Mouse (Mus musculus) urinary bladder, adult 18-20 months (tissue): ENCODE measurements around the gene Tigd4.
"Not testable (repeated sequence)": the region's sequence is repeated elsewhere in the genome, so short reads cannot be mapped to it uniquely, and the experiment has no call there.

Experiments
- DNase-seq, 2 experiments: peaks; one replicate each; pipeline ENCODE4 v3.0.0; 2022; ENCODE audit warnings: low spot score in 2 of 2, mixed read lengths in 2 of 2

Gene Tigd4

GRCm38 (mm10) chr3:84593274-84593673 lies at the start of gene Tigd4:
Tigd4 (plus strand) TSS chr3:84593574.
- DNase-seq: no peak

GRCm38 (mm10) chr3:84547177-84547576 lies 46.2 kb upstream of the Tigd4 start:
- DNase-seq: no peak

- no peak for DNase-seq
These were observed 37.6 kb upstream of the Tigd4 start for GRCm38 (mm10) chr3:84555780-84556179.

- DNase-seq: no peak
These were observed 35.1 kb upstream of the Tigd4 start for GRCm38 (mm10) chr3:84558301-84558700.

GRCm38 (mm10) chr3:84562911-84563310 lies 30.5 kb upstream of the Tigd4 start:
- DNase-seq: not testable (repeated sequence)

- DNase-seq: no peak
These were observed 30.0 kb upstream of the Tigd4 start for GRCm38 (mm10) chr3:84563415-84563814.

- DNase-seq: no peak
These were observed 24.8 kb upstream of the Tigd4 start for GRCm38 (mm10) chr3:84568540-84568939.

- DNase-seq: no peak
These were observed 23.8 kb upstream of the Tigd4 start for GRCm38 (mm10) chr3:84569587-84569986.

GRCm38 (mm10) chr3:84570501-84570900 lies 22.9 kb upstream of the Tigd4 start:
- DNase-seq: no peak

GRCm38 (mm10) chr3:84580716-84581115 lies 12.7 kb upstream of the Tigd4 start:
- DNase-seq: no peak

GRCm38 (mm10) chr3:84581696-84582022 lies 11.7 kb upstream of the Tigd4 start:
- no peak for DNase-seq

GRCm38 (mm10) chr3:84582023-84582912 lies 11.1 kb upstream of the Tigd4 start, which contains the start of gene Arfip1:
Arfip1 (minus strand) TSS chr3:84582625.
- peak; percentile 97 for DNase-seq

GRCm38 (mm10) chr3:84582913-84583276 lies 10.5 kb upstream of the Tigd4 start:
- DNase-seq: no peak

- no peak for DNase-seq
These were observed 6.6 kb upstream of the Tigd4 start for GRCm38 (mm10) chr3:84586736-84587135.

- DNase-seq: no peak
These were observed 1.7 kb downstream of the Tigd4 start for GRCm38 (mm10) chr3:84594894-84595676.

GRCm38 (mm10) chr3:84595677-84596234 lies 2.4 kb downstream of the Tigd4 start:
- DNase-seq: no peak

- no peak for DNase-seq
These were observed 4.8 kb downstream of the Tigd4 start for GRCm38 (mm10) chr3:84597996-84598734.

- DNase-seq: no peak
These were observed 5.4 kb downstream of the Tigd4 start for GRCm38 (mm10) chr3:84598756-84599155.

GRCm38 (mm10) chr3:84601870-84602495 lies 8.6 kb downstream of the Tigd4 start:
- no peak for DNase-seq

GRCm38 (mm10) chr3:84602759-84603158 lies 9.4 kb downstream of the Tigd4 start:
- peak in 1 of 2 experiments; percentile 47 for DNase-seq

GRCm38 (mm10) chr3:84603212-84603611 lies 9.8 kb downstream of the Tigd4 start:
- no peak for DNase-seq
